Mouse (Mus musculus) cortical plate, adult 2 months (tissue): ENCODE data around the gene Fbxl13.

Experiments
- CTCF ChIP-seq: fragments of 200-500 bp; IDR thresholded peaks from 2 replicates; pipeline ENCODE4 v1.5.1; 2011; ENCODE audit warnings: mild to moderate bottlenecking, control low read depth, low read length; ENCODE audit not compliant: insufficient read depth; ENCODE audit errors: extremely low read depth
- POLR2A ChIP-seq: fragments of 200-500 bp; IDR thresholded peaks from 2 replicates; pipeline ENCODE4 v1.6.1; 2011; ENCODE audit warnings: mild to moderate bottlenecking, low read length, control low read depth; ENCODE audit not compliant: insufficient read depth; ENCODE audit errors: extremely low read depth

DNA sequence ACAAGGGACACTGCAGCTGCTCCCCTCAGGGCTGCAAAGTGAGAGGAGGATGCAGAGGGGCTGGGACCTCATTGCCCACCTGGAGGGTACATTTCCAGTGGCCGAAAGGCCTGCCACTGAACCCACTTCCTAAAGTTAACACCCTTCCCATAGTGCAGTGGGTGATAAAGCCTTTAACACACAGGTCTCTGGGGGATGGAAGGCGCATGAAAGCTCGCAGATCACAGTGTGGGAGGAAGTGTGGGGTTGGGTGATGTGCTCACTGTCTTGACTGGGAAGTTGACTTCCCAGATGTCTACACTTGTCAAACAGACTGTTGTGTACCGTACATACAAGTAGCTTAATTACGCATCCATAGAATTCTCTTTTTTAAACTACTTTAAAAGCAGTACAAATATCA lies 165.7 kb downstream of the Fbxl13 start:
- TF ChIP-seq POLR2A: no peak
- TF ChIP-seq CTCF: no peak
